Mouse (Mus musculus): ENCODE measurements around the gene Olfr492. TPM values are rescaled to one million over a fixed set of nuclear protein-coding genes. Genes with fewer than 3 reads are reported as not detected.

Gene Olfr492
- total RNA-seq (2014; rRNA removed; ENCODE audit: low replicate concordance), result not detected in 2 replicates
- polyA plus RNA-seq (2015; fragmentation: Nextera tagmentation; extraction: Ambion mirVana), result not detected in 2 replicates

- no peak within 1 kb of the TSS for H3K4me3 ChIP-seq (ENCODE audit: low read depth, low read length)
- TF ChIP-seq EP300 (IDR thresholded peaks at IDR 0.05; ENCODE audit: low read depth) (no peak), CTCF (IDR thresholded peaks at IDR 0.05; ENCODE audit: low read depth) (no peak)
Measured at GRCm38 (mm10) chr7:108323574-108323973, at the start of gene Olfr492. Gene Olfr492 (minus strand): TSS chr7:108323674.

GRCm38 (mm10) chr7:108365035-108365434 is 41.6 kb upstream of the Olfr492 start, which contains the start of gene Olfr494:
Gene Olfr494 (plus strand): TSS chr7:108365335.
- ATAC-seq (ENCODE audit: insufficient read depth, low read depth) (no peak), DNase-seq (ENCODE audit: low spot score) (no peak)
- no peaks in the 10 kb centered on the region for H3K4me1 ChIP-seq (ENCODE audit: control insufficient read depth, insufficient read depth)
- no peaks in the 10 kb centered on the region for H3K36me3 ChIP-seq (replicated peaks; ENCODE audit: control insufficient read depth, insufficient read depth, low read length)
- no peaks in the 10 kb centered on the region for H3K9me3 ChIP-seq (replicated peaks; ENCODE audit: control insufficient read depth, low read length)
- TF ChIP-seq EP300 (IDR thresholded peaks at IDR 0.05; ENCODE audit: low read depth) (no peak), CTCF (IDR thresholded peaks at IDR 0.05; ENCODE audit: low read depth) (no peak)
- WGBS, result 55% methylated on average over 3 of the region's 3 CpGs
- no peak within 1 kb of the TSS for H3K4me2 ChIP-seq (ENCODE audit: low read depth, low read length)
- H3K27ac ChIP-seq (ENCODE audit: low read depth), result no peak within 1 kb of the TSS
- H3K27me3 ChIP-seq (ENCODE audit: control insufficient read depth, insufficient read depth, low read length), result no peaks in the 10 kb centered on the region
- no peak within 1 kb of the TSS for H3K4me3 ChIP-seq (ENCODE audit: low read depth, low read length)
- H3K9ac ChIP-seq (replicated peaks; ENCODE audit: low read depth, low read length), result no peak within 1 kb of the TSS

More at GRCm38 (mm10) chr7:108323574-108323973, at the start of gene Olfr492:
- no peaks in the 10 kb centered on the region for H3K27me3 ChIP-seq (ENCODE audit: control insufficient read depth, insufficient read depth, low read length)
- no peaks in the 10 kb centered on the region for H3K4me1 ChIP-seq (ENCODE audit: control insufficient read depth, insufficient read depth)
- H3K9me3 ChIP-seq (replicated peaks; ENCODE audit: control insufficient read depth, low read length), result no peaks in the 10 kb centered on the region
- H3K4me2 ChIP-seq (ENCODE audit: low read depth, low read length), result no peak within 1 kb of the TSS
- DNase-seq (ENCODE audit: low spot score) (no peak), ATAC-seq (ENCODE audit: insufficient read depth, low read depth) (no peak)
- no peak within 1 kb of the TSS for H3K9ac ChIP-seq (replicated peaks; ENCODE audit: low read depth, low read length)
- 58% methylated on average over 2 of the region's 2 CpGs for WGBS
- H3K36me3 ChIP-seq (replicated peaks; ENCODE audit: control insufficient read depth, insufficient read depth, low read length), result no peaks in the 10 kb centered on the region
- H3K27ac ChIP-seq (ENCODE audit: low read depth), result no peak within 1 kb of the TSS

- DNase-seq (ENCODE audit: low spot score), result no peak
- H3K4me2 ChIP-seq (ENCODE audit: low read depth, low read length), result no peak within 1 kb of the TSS
- no peak within 1 kb of the TSS for H3K9ac ChIP-seq (replicated peaks; ENCODE audit: low read depth, low read length)
Measured at GRCm38 (mm10) chr7:108346879-108347278, 23.4 kb upstream of the Olfr492 start, which contains the start of gene Olfr493. Gene Olfr493 (minus strand): TSS chr7:108346979.

GRCm38 (mm10) chr7:108313151-108313550 is 10.3 kb downstream of the Olfr492 start, which contains the start of gene Olfr491:
Gene Olfr491 (plus strand): TSS chr7:108313451.
- 58% methylated on average over 1 of the region's 1 CpGs for WGBS
- Histone ChIP-seq H3K27ac (ENCODE audit: low read depth) (no peak within 1 kb of the TSS), H3K4me1 (ENCODE audit: control insufficient read depth, insufficient read depth) (no peaks in the 10 kb centered on the region), H3K4me2 (ENCODE audit: low read depth, low read length) (no peak within 1 kb of the TSS), H3K36me3 (replicated peaks; ENCODE audit: control insufficient read depth, insufficient read depth, low read length) (no peaks in the 10 kb centered on the region), H3K9me3 (replicated peaks; ENCODE audit: control insufficient read depth, low read length) (no peaks in the 10 kb centered on the region), H3K27me3 (ENCODE audit: control insufficient read depth, insufficient read depth, low read length) (no peaks in the 10 kb centered on the region), H3K4me3 (ENCODE audit: low read depth, low read length) (no peak within 1 kb of the TSS), H3K9ac (replicated peaks; ENCODE audit: low read depth, low read length) (no peak within 1 kb of the TSS)
- DNase-seq (ENCODE audit: low spot score), result no peak
- no peak for ATAC-seq (ENCODE audit: insufficient read depth, low read depth)
- TF ChIP-seq CTCF (IDR thresholded peaks at IDR 0.05; ENCODE audit: low read depth) (no peak), EP300 (IDR thresholded peaks at IDR 0.05; ENCODE audit: low read depth) (no peak)

More at GRCm38 (mm10) chr7:108346879-108347278, 23.4 kb upstream of the Olfr492 start, which contains the start of gene Olfr493:
- no peaks in the 10 kb centered on the region for H3K4me1 ChIP-seq (ENCODE audit: control insufficient read depth, insufficient read depth)
- TF ChIP-seq CTCF (IDR thresholded peaks at IDR 0.05; ENCODE audit: low read depth) (no peak), EP300 (IDR thresholded peaks at IDR 0.05; ENCODE audit: low read depth) (no peak)
- no peaks in the 10 kb centered on the region for H3K36me3 ChIP-seq (replicated peaks; ENCODE audit: control insufficient read depth, insufficient read depth, low read length)
- 31% methylated on average over 1 of the region's 1 CpGs for WGBS
- no peaks in the 10 kb centered on the region for H3K27me3 ChIP-seq (ENCODE audit: control insufficient read depth, insufficient read depth, low read length)
- H3K27ac ChIP-seq (ENCODE audit: low read depth), result no peak within 1 kb of the TSS
- 0 out of 2 replicates have a peak, but pooled peaks cover 4% of the 10 kb centered on the region for H3K9me3 ChIP-seq (replicated peaks; ENCODE audit: control insufficient read depth, low read length)
- no peak for ATAC-seq (ENCODE audit: insufficient read depth, low read depth)
- no peak within 1 kb of the TSS for H3K4me3 ChIP-seq (ENCODE audit: low read depth, low read length)

GRCm38 (mm10) chr7:108288834-108289233 is 34.6 kb downstream of the Olfr492 start, which contains the start of gene Olfr490:
Gene Olfr490 (minus strand): TSS chr7:108288934.
- Histone ChIP-seq H3K4me1 (ENCODE audit: control insufficient read depth, insufficient read depth) (no peaks in the 10 kb centered on the region), H3K4me3 (ENCODE audit: low read depth, low read length) (no peak within 1 kb of the TSS), H3K9ac (replicated peaks; ENCODE audit: low read depth, low read length) (no peak within 1 kb of the TSS), H3K27ac (ENCODE audit: low read depth) (no peak within 1 kb of the TSS), H3K4me2 (ENCODE audit: low read depth, low read length) (no peak within 1 kb of the TSS), H3K36me3 (replicated peaks; ENCODE audit: control insufficient read depth, insufficient read depth, low read length) (no peaks in the 10 kb centered on the region), H3K27me3 (ENCODE audit: control insufficient read depth, insufficient read depth, low read length) (no peaks in the 10 kb centered on the region), H3K9me3 (replicated peaks; ENCODE audit: control insufficient read depth, low read length) (0 out of 2 replicates have a peak, but pooled peaks cover 4% of the 10 kb centered on the region)
- TF ChIP-seq EP300 (IDR thresholded peaks at IDR 0.05; ENCODE audit: low read depth) (no peak), CTCF (IDR thresholded peaks at IDR 0.05; ENCODE audit: low read depth) (no peak)
- ATAC-seq (ENCODE audit: insufficient read depth, low read depth), result no peak
- no peak for DNase-seq (ENCODE audit: low spot score)

Other genes with a start within 250 kb of the Olfr492 start
- not detected in 2 replicates for gene Olfr481, start 243.8 kb downstream of the Olfr492 start, total RNA-seq (2014; rRNA removed; ENCODE audit: low replicate concordance)
- not detected in 2 replicates for gene Olfr481, start 243.8 kb downstream of the Olfr492 start, polyA plus RNA-seq (2015; fragmentation: Nextera tagmentation; extraction: Ambion mirVana)
- gene Olfr482, start 226.1 kb downstream of the Olfr492 start, total RNA-seq (2014; rRNA removed; ENCODE audit: low replicate concordance), result not detected in 2 replicates
- gene Olfr482, start 226.1 kb downstream of the Olfr492 start, polyA plus RNA-seq (2015; fragmentation: Nextera tagmentation; extraction: Ambion mirVana), result 0.05 TPM in 1 of 2 replicates, not detected in the other
- not detected in 2 replicates for gene Olfr483, start 222.8 kb downstream of the Olfr492 start, total RNA-seq (2014; rRNA removed; ENCODE audit: low replicate concordance)
- not detected in 2 replicates for gene Olfr483, start 222.8 kb downstream of the Olfr492 start, polyA plus RNA-seq (2015; fragmentation: Nextera tagmentation; extraction: Ambion mirVana)
- not detected in 2 replicates for gene Olfr484, start 196.2 kb downstream of the Olfr492 start, total RNA-seq (2014; rRNA removed; ENCODE audit: low replicate concordance)
- gene Olfr484, start 196.2 kb downstream of the Olfr492 start, polyA plus RNA-seq (2015; fragmentation: Nextera tagmentation; extraction: Ambion mirVana), result not detected in 2 replicates
- gene Olfr485, start 163.8 kb downstream of the Olfr492 start, total RNA-seq (2014; rRNA removed; ENCODE audit: low replicate concordance), result not detected in 2 replicates
- not detected in 2 replicates for gene Olfr485, start 163.8 kb downstream of the Olfr492 start, polyA plus RNA-seq (2015; fragmentation: Nextera tagmentation; extraction: Ambion mirVana)
- not detected in 2 replicates for gene Olfr486, start 150.9 kb downstream of the Olfr492 start, total RNA-seq (2014; rRNA removed; ENCODE audit: low replicate concordance)
- gene Olfr486, start 150.9 kb downstream of the Olfr492 start, polyA plus RNA-seq (2015; fragmentation: Nextera tagmentation; extraction: Ambion mirVana), result not detected in 2 replicates
- gene Olfr487, start 109.0 kb downstream of the Olfr492 start, total RNA-seq (2014; rRNA removed; ENCODE audit: low replicate concordance), result not detected in 2 replicates
- gene Olfr487, start 109.0 kb downstream of the Olfr492 start, polyA plus RNA-seq (2015; fragmentation: Nextera tagmentation; extraction: Ambion mirVana), result not detected in 2 replicates
- gene Olfr488, start 65.3 kb downstream of the Olfr492 start, total RNA-seq (2014; rRNA removed; ENCODE audit: low replicate concordance), result not detected in 2 replicates
- gene Olfr488, start 65.3 kb downstream of the Olfr492 start, polyA plus RNA-seq (2015; fragmentation: Nextera tagmentation; extraction: Ambion mirVana), result not detected in 2 replicates
- not detected in 2 replicates for gene Olfr490, start 34.7 kb downstream of the Olfr492 start, total RNA-seq (2014; rRNA removed; ENCODE audit: low replicate concordance)
- not detected in 2 replicates for gene Olfr490, start 34.7 kb downstream of the Olfr492 start, polyA plus RNA-seq (2015; fragmentation: Nextera tagmentation; extraction: Ambion mirVana)
- gene Olfr491, start 10.2 kb downstream of the Olfr492 start, total RNA-seq (2014; rRNA removed; ENCODE audit: low replicate concordance), result not detected in 2 replicates
- gene Olfr491, start 10.2 kb downstream of the Olfr492 start, polyA plus RNA-seq (2015; fragmentation: Nextera tagmentation; extraction: Ambion mirVana), result not detected in 2 replicates
- not detected in 2 replicates for gene Olfr493, start 23.3 kb upstream of the Olfr492 start, total RNA-seq (2014; rRNA removed; ENCODE audit: low replicate concordance)
- gene Olfr493, start 23.3 kb upstream of the Olfr492 start, polyA plus RNA-seq (2015; fragmentation: Nextera tagmentation; extraction: Ambion mirVana), result not detected in 2 replicates
- gene Olfr494, start 41.7 kb upstream of the Olfr492 start, total RNA-seq (2014; rRNA removed; ENCODE audit: low replicate concordance), result not detected in 2 replicates
- not detected in 2 replicates for gene Olfr494, start 41.7 kb upstream of the Olfr492 start, polyA plus RNA-seq (2015; fragmentation: Nextera tagmentation; extraction: Ambion mirVana)
- gene Olfr495, start 69.5 kb upstream of the Olfr492 start, total RNA-seq (2014; rRNA removed; ENCODE audit: low replicate concordance), result not detected in 2 replicates
- gene Olfr495, start 69.5 kb upstream of the Olfr492 start, polyA plus RNA-seq (2015; fragmentation: Nextera tagmentation; extraction: Ambion mirVana), result not detected in 2 replicates
- not detected in 2 replicates for gene Olfr497, start 96.7 kb upstream of the Olfr492 start, total RNA-seq (2014; rRNA removed; ENCODE audit: low replicate concordance)
- gene Olfr497, start 96.7 kb upstream of the Olfr492 start, polyA plus RNA-seq (2015; fragmentation: Nextera tagmentation; extraction: Ambion mirVana), result not detected in 2 replicates
- gene Olfr498, start 141.7 kb upstream of the Olfr492 start, total RNA-seq (2014; rRNA removed; ENCODE audit: low replicate concordance), result not detected in 2 replicates
- gene Olfr498, start 141.7 kb upstream of the Olfr492 start, polyA plus RNA-seq (2015; fragmentation: Nextera tagmentation; extraction: Ambion mirVana), result not detected in 2 replicates
- gene Olfr502, start 201.4 kb upstream of the Olfr492 start, total RNA-seq (2014; rRNA removed; ENCODE audit: low replicate concordance), result not detected in 2 replicates
- not detected in 2 replicates for gene Olfr502, start 201.4 kb upstream of the Olfr492 start, polyA plus RNA-seq (2015; fragmentation: Nextera tagmentation; extraction: Ambion mirVana)
- gene Olfr503, start 220.9 kb upstream of the Olfr492 start, total RNA-seq (2014; rRNA removed; ENCODE audit: low replicate concordance), result not detected in 2 replicates
- not detected in 2 replicates for gene Olfr503, start 220.9 kb upstream of the Olfr492 start, polyA plus RNA-seq (2015; fragmentation: Nextera tagmentation; extraction: Ambion mirVana)
- not detected in 2 replicates for gene Olfr504, start 242.1 kb upstream of the Olfr492 start, total RNA-seq (2014; rRNA removed; ENCODE audit: low replicate concordance)
- gene Olfr504, start 242.1 kb upstream of the Olfr492 start, polyA plus RNA-seq (2015; fragmentation: Nextera tagmentation; extraction: Ambion mirVana), result not detected in 2 replicates

Data from heart, postnatal 0 days (tissue).